Mouse (Mus musculus): ENCODE measurements around the gene D930007J09Rik. TPM values are rescaled to one million over a fixed set of nuclear protein-coding genes. Genes with fewer than 3 reads are reported as not detected.

Gene D930007J09Rik
- polyA plus RNA-seq, 1 experiment from 2014 or later, result not detected

DNA sequence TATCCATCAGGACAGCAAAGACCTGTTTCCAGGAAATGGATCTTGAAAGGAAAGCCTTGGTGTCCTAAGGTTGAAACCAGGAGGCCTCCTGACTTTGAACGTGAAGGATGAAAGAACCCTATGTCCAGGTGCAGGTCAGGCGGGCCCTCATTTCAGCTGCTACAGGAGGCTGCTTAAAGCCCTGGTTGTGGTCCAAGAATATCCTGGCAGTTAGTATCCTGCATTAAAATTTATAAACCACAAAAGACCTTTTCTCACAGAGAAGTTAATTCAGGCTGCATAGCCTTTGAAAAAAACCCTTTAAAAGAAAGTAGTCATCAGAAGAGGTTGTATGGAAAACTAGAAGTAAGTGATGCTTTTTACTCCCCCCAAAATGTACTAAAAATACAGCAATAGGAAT is 41.9 kb downstream of the D930007J09Rik start:
- no peak for ATAC-seq (replicated peaks; ENCODE audit: insufficient number of reproducible peaks, low FRiP score, low TSS enrichment)
- Histone ChIP-seq H3K4me1 (ENCODE audit: control insufficient read depth, insufficient read depth, low read length) (peaks cover 12% of the 10 kb centered on the region; the same call in 1 of the 2 replicates), H3K36me3 (ENCODE audit: control insufficient read depth, insufficient read depth, low read length) (no peaks in the 10 kb centered on the region), H3K9ac (ENCODE audit: low read depth, low read length) (no peak overlapping the region), H3K4me3 (ENCODE audit: low read depth, low read length) (no peak overlapping the region), H3K27ac (ENCODE audit: low read depth, low read length) (no peak overlapping the region), H3K4me2 (no peak overlapping the region), H3K9me3 (replicated peaks; ENCODE audit: control insufficient read depth, low read length) (no peaks in the 10 kb centered on the region), H3K27me3 (ENCODE audit: control insufficient read depth, insufficient read depth, low read length) (no peaks in the 10 kb centered on the region)
- 84% methylated on average over 2 of the region's 2 CpGs for WGBS (ENCODE audit: insufficient replicate concordance)

DNA sequence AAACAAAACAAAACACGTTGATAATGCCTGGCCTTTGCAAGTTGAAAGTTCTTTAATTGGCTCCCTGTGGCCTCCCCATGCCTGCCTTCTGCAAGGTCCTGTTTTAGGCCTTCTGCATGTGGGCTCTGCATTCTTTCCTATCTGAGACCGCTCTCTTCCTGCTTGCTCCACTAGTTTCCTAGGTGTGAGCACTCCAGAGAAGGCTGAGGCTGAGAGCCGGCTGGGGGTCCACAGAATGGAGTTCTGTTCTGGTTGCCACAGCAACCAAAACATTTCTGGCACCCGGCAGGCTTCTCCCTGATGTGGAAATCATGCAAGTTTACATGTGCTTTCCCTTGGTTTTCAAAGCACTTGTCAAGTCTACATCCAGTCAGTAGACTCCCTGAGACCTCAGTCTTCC is 43.6 kb downstream of the D930007J09Rik start:
- ATAC-seq (replicated peaks; ENCODE audit: insufficient number of reproducible peaks, low FRiP score, low TSS enrichment), result no peak

More for the DNA sequence above, 43.6 kb downstream of the D930007J09Rik start:
- no peaks in the 10 kb centered on the region for H3K27me3 ChIP-seq (ENCODE audit: control insufficient read depth, insufficient read depth, low read length)
- H3K9me3 ChIP-seq (replicated peaks; ENCODE audit: control insufficient read depth, low read length), result no peaks in the 10 kb centered on the region
- H3K9ac ChIP-seq (ENCODE audit: low read depth, low read length), result no peak overlapping the region
- no peak overlapping the region for H3K27ac ChIP-seq (ENCODE audit: low read depth, low read length)
- WGBS (ENCODE audit: insufficient replicate concordance), result 15% methylated on average over 4 of the region's 4 CpGs
- no peak overlapping the region for H3K4me3 ChIP-seq (ENCODE audit: low read depth, low read length)
- 0 out of 2 replicates have a peak, but pooled peaks cover 6% of the 10 kb centered on the region for H3K4me1 ChIP-seq (ENCODE audit: control insufficient read depth, insufficient read depth, low read length)
- H3K4me2 ChIP-seq, result no peak overlapping the region
- no peaks in the 10 kb centered on the region for H3K36me3 ChIP-seq (ENCODE audit: control insufficient read depth, insufficient read depth, low read length)

Other genes starting within 250 kb of the D930007J09Rik start
- 0.16 TPM in 1 of 2 replicates, not detected in the other for gene Mylk4, start 18.9 kb downstream of the D930007J09Rik start, polyA plus RNA-seq (2014; fragmentation: Nextera tagmentation; extraction: Ambion mirVana)
- gene Wrnip1, start 811 bp downstream of the D930007J09Rik start, polyA plus RNA-seq (2014; fragmentation: Nextera tagmentation; extraction: Ambion mirVana), result 14.2 and 14.6 TPM in 2 replicates
- 3.5 and 5.8 TPM in 2 replicates for gene Serpinb1a, start 48.3 kb upstream of the D930007J09Rik start, polyA plus RNA-seq (2014; fragmentation: Nextera tagmentation; extraction: Ambion mirVana)
- gene Serpinb1c, start 95.4 kb upstream of the D930007J09Rik start, polyA plus RNA-seq (2014; fragmentation: Nextera tagmentation; extraction: Ambion mirVana), result 0.16 and 0.31 TPM in 2 replicates
- gene Serpinb6b, start 162.4 kb upstream of the D930007J09Rik start, polyA plus RNA-seq (2014; fragmentation: Nextera tagmentation; extraction: Ambion mirVana), result 15.7 and 19.3 TPM in 2 replicates
- gene Serpinb9, start 200.4 kb upstream of the D930007J09Rik start, polyA plus RNA-seq (2014; fragmentation: Nextera tagmentation; extraction: Ambion mirVana), result 5.8 and 7.9 TPM in 2 replicates
- 0.72 and 0.96 TPM in 2 replicates for gene Serpinb9b, start 224.6 kb upstream of the D930007J09Rik start, polyA plus RNA-seq (2014; fragmentation: Nextera tagmentation; extraction: Ambion mirVana)

Data from heart, embryonic 11.5 days (tissue).